Mouse (Mus musculus) ES-Bruce4 (cell line): ENCODE data around the gene Rbm33.

Experiments used
- CTCF ChIP-seq: IDR thresholded peaks from one replicate; pipeline ENCODE4 v1.8.1; 2011; ENCODE audit warnings: low read depth, low read length
- EP300 ChIP-seq: IDR thresholded peaks from 2 replicates; pipeline ENCODE4 v1.6.1; 2011; ENCODE audit warnings: low read depth, low read length; ENCODE audit not compliant: insufficient read depth
- POLR2A ChIP-seq: IDR thresholded peaks from one replicate; pipeline ENCODE4 v1.8.1; 2011; ENCODE audit warnings: low read length; ENCODE audit not compliant: insufficient read depth

DNA sequence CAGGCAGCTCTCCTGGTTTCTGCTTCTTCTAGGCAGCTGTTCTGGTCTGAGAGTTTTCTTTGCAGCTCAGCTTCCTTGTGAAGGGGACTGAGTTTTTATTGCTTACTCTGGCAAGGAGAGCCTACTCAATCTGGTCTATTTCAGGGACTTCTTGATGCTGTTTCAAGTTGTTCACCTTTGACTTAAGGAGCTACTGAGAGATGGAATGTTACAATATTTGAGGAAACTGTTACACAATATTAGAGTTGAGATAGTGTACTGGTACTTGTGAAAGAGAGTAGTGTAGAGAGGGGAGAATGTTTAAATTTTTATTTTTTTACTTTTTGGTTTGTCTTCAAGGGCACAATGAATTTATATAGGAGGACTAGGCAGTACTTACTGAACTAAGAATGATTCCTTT is 53.9 kb downstream of the Rbm33 start:
- no peak for TF ChIP-seq POLR2A
- no peak for TF ChIP-seq CTCF
- no peak for TF ChIP-seq EP300
